Mouse (Mus musculus): ENCODE data around the gene Uhrf1. TPM values are rescaled to one million over a fixed set of nuclear protein-coding genes. Genes with fewer than 3 reads are reported as not detected.

Uhrf1 gene
- total RNA-seq, 2 experiments from 2014 or later: 12.3 to 16.2 TPM

DNA sequence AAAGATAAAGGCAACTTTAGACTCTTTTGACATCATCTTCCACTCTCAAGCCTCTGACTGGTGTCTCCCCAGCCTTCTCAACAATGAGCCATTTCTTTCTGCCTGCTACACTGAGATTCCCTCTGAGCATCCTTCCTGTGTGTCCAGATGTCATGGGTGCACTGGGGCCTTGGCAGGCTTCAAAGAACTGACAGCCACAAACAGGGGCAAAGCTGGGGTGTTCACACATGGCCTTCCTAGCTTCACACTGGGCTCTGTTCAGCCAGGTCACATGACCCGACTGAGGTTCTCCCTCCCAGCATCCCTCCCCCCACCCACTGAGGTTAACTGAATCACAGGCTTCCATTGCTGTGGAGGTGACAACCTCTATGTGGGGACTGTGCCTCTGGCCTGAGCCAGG, 6.9 kb upstream of the Uhrf1 start:
- intact Hi-C loops (cut with DNase I): no loop called here
- DNase-seq: no peak

DNA sequence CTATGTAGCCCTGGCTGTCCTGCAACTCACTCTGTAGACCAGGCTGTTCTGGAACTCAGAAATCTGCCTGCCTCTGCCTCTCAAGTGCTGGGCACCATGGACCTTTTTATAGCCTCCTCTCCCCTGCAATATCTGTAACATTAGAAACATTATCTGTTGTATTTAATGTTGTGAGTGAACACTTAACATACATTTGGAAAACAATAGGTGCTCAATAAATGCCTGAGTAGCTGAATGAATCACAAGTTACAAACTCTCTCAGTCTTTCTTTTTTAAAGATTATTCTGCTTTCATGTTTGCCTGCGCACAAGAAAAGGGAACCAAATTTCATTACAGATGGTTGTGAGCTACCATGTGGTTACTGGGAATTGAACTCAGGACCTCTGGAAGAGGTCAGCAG, 4.9 kb upstream of the Uhrf1 start:
- DNase-seq: no peak
- intact Hi-C loops (cut with DNase I): no loop called here

DNA sequence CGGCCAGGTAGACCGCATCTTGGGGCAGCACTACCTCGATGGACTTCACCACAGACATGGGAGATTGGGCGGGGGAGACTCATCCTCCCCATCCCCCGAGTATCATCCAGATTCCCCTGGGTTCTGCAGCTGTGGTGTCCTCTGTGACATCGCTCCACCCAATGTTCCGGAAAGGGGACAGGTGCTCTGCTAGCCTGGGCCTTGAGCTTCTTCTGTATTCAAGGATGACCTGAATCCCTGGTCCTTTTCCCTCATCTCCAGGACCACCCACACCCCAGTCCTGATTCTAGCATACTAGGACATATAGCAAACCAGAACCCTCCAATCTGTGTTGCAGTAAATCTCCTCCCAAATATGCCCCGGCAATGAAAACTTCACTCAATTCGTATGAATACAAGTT, 2.9 kb upstream of the Uhrf1 start, which contains the start of gene Arrdc5:
Gene Arrdc5, minus strand, starts transcription at position 101 of the 400 bp plus-strand sequence.
- no peak for DNase-seq
- intact Hi-C loops (cut with DNase I): no loop called here

DNA sequence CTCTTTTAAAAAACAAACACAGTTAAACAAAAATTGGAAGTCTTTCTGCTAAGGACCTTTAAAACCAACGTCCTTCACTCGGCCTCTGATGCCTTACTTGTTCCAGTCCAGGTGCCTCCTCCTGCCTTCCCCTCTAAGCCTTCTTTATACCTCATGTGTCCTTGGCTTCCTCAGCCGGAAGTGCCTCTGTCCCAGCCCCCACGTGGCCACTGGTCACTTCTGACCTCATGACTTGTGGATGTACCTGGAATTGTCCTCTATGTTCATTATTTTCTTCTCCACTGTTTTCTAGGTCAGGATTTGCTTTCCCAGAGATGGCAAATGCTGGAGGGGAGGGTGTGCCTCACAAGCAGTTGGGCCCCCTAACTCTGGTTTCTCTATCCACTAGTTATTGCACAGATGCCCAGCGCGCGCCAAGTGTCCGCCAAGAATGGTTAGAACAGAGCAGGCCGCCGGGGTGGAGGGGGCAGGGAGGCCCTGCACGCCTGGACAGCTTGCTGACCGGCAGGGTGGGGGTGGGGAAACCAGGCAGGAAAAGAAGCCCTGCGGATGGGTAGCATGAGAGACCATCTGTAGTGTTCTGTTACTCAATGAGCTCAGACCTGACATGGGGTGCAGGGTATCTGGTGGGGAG, 641 bp upstream of the Uhrf1 start:
- intact Hi-C loops (cut with DNase I): no loop called here
- DNase-seq: peak; percentile 69

DNA sequence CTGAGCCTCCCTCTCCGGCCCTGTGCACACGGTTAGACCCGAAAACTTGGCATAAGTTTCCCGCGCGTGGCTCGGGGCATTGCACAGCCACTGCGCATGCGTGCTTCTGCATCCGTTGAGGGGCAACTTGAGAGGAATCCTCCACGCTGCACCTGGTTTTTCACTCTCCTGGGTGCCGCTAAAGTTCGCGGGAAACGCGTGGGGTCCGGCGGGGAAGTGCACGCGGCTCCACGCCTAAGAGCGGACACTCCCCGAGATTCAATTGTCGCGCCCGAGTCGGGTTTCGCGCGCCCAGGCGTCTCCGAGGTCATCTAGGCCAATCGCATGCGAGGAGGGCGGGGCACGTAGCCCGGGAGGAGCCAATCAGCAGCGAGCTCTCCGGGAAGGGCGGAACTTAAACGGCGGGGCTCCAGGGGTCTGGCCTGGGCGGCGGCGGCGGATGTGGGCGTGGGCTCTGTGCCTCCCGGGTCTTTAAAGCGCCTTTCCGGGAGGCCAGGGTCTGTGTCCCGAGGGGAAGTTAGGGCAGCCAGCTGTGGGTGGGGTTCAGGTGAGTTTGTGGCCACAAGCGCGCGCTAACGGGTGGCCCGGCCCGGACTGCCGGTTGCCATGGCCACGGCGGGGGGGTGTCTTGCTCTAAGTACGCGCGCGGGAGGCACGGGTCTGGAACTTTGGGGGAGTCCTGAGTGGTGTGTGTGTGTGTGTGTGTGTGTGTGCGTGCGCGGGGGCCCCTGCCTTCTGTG, 896 bp downstream of the Uhrf1 start:
- peak; percentile 98 for DNase-seq
- intact Hi-C loops (cut with DNase I): no loop called here

DNA sequence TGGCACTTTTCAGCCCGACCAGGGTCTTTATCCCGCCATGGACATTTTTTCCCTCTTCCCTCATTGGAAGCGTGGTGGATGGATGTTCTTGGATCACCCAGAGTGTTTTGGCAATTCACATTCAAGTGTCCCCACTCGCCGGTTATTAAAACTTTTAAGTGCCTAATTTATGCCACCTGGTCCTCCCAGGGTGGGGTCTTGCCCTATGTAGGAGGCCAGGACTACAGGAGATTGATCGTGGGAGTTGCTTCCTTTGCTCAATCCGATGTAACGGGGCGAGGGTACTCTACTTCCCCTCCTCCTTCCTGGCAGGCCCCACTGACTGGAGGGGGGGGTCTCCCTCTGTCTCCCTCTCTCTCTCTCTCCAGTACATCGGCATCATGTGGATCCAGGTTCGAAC, 1.6 kb downstream of the Uhrf1 start:
- no peak for DNase-seq
- intact Hi-C loops (cut with DNase I): no loop called here

DNA sequence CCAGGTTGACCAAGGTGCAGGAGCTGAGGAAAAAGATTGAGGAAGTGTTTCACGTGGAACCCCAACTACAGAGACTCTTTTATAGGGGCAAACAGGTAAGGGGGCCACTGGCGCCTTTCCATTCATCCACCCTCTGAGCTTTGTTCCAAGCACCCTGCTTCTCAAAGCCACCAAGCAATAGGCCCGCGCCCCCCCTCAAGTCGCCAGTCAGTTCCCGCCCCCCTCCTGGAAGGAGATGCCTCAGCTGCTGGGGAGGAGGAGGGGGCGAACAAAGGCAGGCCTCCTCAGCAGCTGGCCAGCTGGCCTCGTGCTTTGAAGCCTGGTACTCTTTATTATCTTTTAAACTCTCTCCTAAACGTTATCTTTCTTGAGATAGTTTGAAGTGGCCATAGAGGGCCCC, 2.0 kb downstream of the Uhrf1 start:
- intact Hi-C loops (cut with DNase I): no loop called here
- DNase-seq: no peak

DNA sequence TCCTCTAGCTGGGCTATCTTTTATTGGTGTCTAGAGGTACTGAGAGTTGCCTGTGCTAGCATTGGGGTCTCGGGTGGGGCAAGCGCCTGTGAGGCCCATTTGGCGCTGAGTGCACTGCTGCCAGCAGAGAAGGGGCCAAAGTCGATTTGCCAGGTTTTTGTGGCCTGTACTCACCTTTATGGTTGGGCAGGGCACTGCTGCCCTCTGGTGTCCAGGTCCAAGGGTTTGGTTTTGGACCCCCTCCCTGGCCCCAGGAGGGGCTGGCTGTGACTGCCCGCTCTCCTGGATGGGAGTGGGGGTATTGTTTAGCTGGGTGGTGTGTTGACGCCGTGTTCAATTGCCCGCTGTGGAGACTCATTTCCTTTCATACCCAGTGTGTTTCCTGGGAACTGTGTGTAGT, 2.7 kb downstream of the Uhrf1 start:
- intact Hi-C loops (cut with DNase I): no loop called here

DNA sequence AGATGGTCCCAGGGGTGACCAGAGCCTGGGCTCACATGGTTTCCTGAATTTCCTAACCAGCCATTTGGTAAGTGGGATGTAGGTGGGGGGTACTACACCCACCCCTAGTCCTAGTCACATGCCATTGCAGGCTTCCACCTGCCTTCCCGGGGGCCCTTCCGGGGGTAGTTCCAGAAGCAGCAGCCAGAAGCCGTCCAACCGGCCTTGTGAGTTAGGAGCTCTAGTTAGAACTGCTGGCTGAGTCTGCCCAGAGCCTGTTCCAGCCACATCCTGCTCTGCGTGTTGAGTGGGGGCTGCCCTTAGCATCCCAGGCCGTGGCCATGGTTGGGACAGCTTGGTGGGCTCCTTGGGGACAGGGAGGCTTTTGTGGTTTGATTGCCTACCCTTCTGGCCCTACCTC, 5.0 kb downstream of the Uhrf1 start:
- intact Hi-C loops (cut with DNase I): no loop called here
- no peak for DNase-seq

More for the DNA sequence above, 2.7 kb downstream of the Uhrf1 start:
- no peak for DNase-seq

DNA sequence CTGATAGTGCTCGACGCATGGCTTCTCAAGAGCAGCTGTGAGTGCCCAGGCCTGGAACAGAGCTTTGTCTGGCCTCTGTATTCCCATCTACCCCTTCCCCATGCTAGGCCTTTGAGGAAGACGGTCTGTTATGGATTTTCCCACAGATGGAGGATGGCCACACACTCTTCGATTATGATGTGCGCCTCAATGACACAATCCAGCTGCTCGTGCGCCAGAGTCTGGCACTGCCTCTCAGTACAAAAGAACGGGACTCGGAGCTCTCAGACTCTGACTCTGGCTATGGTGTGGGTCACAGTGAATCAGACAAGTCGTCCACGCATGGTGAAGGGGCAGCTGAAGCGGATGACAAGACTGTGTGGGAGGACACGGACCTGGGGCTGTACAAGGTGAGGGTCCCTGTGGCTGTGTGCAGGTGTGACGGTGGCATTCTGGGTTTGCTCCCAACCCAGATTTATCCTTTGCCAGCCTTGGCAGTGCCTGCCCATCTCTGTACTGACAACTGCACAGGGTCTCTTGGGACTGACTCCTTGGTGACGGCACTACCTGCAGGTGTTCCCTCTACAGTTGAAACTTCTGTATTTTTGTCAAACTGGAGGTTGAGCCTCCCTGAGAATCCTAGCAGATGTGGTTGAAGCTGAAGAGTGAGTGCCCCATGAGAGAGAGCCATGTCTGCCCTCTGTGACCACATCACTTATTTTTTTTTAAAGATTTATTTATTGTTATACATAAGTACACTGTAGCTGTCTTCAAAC, 6.2 kb downstream of the Uhrf1 start:
- no peak for DNase-seq
- intact Hi-C loops (cut with DNase I): no loop called here

DNA sequence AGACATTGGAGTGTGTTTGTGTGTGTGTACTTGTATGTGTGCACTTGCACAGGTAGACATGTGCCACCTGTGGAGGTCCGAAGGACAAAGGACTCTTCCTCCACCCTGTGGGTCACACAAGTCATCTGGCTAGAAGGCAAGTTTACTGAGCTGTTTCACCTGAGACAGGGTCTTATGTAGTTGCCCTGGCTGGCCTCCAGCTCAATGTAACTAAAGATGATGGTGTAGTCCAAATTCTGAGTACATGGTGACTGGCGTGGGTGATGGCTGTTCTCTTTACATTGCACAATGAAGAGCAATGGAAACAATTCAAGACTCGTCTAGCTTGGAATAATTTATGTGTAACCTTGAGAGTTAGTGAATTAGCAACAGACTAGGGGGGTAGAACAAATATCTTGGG, 21.3 kb downstream of the Uhrf1 start:
- intact Hi-C loops (cut with DNase I): no loop called here
- no peak for DNase-seq

DNA sequence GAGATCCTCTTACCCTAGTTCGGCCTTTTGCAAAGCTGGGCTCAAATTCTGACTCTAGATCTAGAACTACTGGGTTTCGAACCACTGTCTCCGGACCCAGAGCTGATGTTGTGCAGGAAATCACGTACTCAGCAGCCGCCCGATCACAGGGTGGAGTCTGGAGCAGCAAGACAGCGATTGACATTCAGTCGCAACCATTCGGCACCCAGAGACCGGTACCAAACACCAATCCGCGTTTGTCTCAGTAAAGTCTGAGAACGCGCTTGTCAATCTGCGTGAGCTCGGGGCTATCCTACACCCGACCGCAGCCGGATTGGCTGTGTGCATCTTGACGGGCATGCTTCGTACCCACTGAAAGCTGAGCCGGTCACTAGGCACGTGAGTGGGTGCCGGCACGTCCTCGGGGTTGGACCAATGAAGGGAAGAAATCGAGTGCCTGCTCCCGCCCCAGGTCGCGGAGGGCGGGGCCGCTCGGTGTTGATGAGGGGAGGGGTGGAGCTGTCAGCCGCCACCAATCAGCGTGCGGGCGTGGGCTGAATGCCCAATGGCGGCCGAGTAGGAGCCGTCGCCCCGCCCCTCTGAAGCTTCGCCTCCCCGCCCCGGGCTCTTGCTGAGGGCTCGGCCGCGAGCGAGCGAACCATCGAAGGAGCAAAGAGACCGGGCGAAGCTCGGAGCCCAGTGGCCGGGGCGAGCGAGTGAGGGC, 22.5 kb downstream of the Uhrf1 start, which contains the start of gene Kdm4b:
Gene Kdm4b, plus strand, starts transcription at position 613 of the 703 bp plus-strand sequence.
- intact Hi-C loops (cut with DNase I): no loop called here
- peak; percentile 99 for DNase-seq

DNA sequence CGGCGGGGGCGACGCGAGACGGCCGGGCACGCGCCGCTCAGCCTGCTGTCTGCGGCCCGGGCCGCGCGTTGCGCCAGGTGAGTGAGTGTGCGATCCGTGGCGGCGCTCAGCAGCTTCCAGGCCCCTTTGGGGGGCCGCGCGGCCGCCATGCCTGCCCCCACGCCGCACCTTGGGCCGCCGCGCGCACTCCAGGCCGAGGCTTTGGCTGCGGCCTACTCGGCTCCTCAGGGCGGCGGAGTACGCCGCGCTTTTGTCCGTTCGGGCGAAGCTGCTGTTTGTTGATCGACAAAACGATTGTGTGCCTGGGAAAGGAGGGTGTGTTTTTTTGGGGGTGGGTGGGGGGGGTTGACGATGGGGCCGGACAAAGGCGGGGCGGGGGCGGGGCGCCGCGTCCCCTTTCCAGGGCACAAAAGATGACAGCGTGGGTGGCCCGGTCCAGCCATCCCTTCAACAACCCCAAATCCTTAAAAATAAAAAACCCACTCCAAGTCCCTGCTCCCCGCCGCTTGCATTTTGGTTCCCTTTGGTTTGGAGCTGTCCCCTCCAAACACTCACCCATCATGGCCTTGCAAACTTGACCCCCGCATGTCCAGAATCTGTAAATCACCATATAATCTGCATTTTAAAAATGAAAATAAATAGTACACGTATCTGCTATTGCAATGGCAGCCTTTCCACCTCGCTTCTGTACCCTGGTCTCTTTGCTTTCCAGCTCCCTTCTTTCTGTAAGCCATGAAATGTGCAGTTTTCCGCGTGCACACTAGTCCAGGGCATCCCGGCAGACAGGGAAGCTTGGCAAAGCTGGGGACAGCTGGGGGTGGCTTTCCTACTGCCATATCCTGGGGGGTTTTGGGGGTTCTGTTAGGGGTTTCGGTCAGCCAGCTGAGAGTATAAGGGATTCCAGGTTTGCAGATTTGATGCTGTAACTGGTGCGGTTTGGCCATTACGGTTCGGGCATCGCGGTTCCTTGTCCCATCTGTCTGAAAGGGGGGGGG, 23.3 kb downstream of the Uhrf1 start:
- DNase-seq: peak; percentile 43
- intact Hi-C loops (cut with DNase I): no loop called here

DNA sequence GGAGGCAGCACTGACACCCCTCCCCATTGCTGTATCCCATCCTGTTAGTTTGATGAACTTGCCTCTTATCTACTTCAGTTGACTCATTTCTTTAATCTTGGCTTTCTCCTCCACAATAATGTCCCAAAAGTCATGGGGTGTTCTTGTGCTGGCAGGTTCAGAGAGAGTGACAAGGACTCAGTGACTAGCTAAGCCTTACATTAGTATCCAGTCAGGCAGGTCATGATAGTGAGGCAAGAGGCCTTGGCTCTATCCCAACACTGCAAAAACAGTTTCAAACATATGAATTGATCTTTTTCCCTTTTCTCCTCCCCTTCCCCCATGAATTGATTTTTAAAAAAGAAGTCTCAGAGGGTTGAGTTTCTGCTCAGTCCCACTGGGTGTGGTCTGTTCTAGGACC, 26.1 kb downstream of the Uhrf1 start:
- no peak for DNase-seq
- intact Hi-C loops (cut with DNase I): no loop called here

DNA sequence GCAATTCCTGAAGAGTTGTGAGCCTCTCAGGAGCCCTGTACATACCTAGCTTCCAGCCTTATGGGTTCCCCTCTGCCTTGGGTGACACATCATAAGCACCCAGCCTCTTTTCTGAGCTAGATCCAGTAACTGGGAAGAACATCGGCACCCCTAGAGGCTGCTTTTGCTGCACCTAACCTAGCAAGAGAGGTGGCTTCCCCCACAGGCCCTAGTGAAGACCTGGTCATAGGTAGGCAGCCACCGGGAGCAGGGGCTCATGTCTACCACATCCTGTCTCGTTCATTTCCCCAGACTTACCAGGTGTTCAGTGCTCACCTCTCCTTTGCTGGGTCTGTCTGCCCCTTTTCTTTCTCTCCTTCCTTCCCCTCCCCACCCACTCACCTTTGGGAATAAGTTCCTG, 27.2 kb downstream of the Uhrf1 start:
- intact Hi-C loops (cut with DNase I): no loop called here
- no peak for DNase-seq

DNA sequence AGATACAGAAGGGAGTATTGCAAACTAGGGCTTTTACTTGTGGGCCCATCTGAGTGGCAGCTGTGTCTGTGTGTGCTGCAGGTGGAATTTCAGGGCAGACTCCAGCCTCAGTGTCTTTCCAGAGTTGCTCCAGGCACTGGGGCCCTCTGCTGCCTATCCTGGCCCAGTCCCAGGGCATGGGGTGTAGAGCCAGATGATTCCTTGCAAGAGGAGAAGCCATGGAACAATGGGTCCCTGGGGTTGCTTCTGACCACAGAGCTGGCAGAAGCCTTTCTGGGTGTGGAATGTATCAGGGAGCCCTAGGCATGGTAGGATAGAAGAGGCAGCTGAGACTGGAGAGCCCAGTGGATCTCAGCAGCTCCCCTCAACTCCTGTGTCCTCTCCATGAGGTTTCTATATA, 28.1 kb downstream of the Uhrf1 start:
- intact Hi-C loops (cut with DNase I): no loop called here
- DNase-seq: peak; percentile 32

DNA sequence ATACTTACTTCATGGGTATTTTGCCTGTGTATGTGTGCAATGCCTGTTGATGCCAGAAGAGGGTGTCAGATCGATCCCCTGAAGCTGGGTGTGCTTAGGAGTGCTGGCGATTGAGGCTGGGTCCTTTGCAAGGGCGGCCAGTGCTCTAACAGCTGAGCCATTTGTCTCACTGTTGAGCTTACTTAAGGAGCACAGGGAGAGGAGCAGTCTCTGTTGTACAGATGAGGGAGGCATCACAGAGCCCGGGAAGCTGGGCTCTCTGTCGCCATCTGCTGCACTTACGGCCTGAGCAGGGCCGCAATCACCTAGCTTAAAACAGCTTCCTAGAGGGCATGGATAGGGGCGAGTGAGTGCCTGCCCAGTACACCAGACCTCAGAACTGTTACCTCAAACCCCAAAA, 29.9 kb downstream of the Uhrf1 start:
- intact Hi-C loops (cut with DNase I): no loop called here
- no peak for DNase-seq

DNA sequence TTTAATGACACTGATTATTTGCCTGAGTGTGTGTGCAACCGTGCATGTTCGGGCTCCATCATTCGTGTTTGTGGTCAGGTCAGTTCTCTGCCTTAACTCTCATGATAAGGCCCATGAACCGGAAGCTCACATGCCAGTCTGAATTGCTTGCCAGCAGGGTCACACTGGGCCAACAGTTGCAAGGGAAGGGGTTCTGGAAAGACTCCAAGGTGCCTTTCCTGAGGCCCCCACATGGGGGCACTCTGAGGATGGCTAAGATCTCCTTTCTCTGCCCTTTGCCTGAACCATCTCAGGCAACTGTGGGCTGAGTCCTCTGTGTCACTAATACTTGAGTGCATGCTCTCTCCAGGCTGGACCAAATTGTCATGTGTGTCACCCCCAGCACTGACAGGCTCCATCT, 34.1 kb downstream of the Uhrf1 start:
- intact Hi-C loops (cut with DNase I): no loop called here
- DNase-seq: peak; percentile 82

DNA sequence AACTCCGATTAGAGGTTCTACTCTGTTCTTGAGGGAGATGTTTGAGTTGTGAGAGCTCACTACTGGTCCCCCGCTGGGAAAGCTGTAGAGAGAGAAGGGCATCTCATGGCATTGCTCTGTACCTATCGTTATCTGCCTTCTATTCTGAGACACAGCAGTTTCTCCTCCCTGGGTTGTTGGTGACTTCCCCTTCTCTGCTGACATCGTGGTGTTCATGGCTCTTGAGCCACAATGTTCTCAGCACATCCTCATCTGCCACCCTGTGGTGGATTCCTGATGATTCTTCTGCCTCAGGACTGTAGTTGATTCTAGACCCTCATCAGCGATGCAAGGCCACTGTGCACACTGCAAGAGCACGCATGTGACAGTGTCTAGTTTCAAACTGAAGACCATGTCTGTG, 34.7 kb downstream of the Uhrf1 start:
- intact Hi-C loops (cut with DNase I): no loop called here

DNA sequence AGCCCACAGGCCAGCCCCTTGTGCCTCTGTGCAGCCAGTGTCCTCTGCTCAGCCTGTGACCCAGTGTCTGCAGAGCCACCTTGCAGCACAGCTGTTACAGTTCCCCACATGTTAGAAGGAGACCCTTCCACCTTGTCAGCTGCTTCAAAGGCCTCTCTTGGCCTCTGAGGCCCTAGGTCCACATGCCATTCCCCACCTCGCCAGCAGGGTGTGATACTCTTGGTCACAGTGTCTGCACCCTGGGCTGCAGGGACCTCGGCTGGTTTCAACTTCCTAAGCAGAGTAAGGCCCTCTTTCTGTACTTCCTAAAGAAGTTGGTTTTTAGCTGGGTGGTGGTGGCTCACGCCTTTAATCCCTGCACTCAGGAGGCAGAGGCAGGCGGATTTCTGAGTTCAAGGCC, 35.8 kb downstream of the Uhrf1 start:
- DNase-seq: peak; percentile 44
- intact Hi-C loops (cut with DNase I): no loop called here

More for the DNA sequence above, 34.7 kb downstream of the Uhrf1 start:
- no peak for DNase-seq
